Mouse (Mus musculus) hindbrain, embryonic 12.5 days (tissue): ENCODE results near the gene Ptprt. TPM values are rescaled to one million over a fixed set of nuclear protein-coding genes. Genes with fewer than 3 reads are reported as not detected.

Source experiments
- ATAC-seq: fragments of 200-750 bp; cut with Nextera tagmentation; 2 replicates; pipeline ENCODE4 v1.8.0; 2017; ENCODE audit warnings: moderate TSS enrichment; ENCODE audit not compliant: low FRiP score
- H3K27ac ChIP-seq: fragments of 300-500 bp; sonication (generic); 2 replicates; pipeline ENCODE4 v1.5.1; 2016; ENCODE audit warnings: mild to moderate bottlenecking
- H3K27me3 ChIP-seq: fragments of 300-500 bp; sonication (generic); 2 replicates; pipeline ENCODE4 v1.6.1; 2016; ENCODE audit warnings: mild to moderate bottlenecking
- H3K36me3 ChIP-seq: fragments of 300-500 bp; sonication (generic); 2 replicates; pipeline ENCODE4 v1.6.1; 2016; ENCODE audit warnings: mild to moderate bottlenecking
- H3K4me1 ChIP-seq: fragments of 300-500 bp; sonication (generic); 2 replicates; pipeline ENCODE4 v1.6.1; 2016
- H3K4me2 ChIP-seq: fragments of 300-500 bp; sonication (generic); replicated peaks from 2 replicates; pipeline ENCODE4 v1.6.1; 2016; ENCODE audit warnings: mild to moderate bottlenecking
- H3K4me3 ChIP-seq: fragments of 300-500 bp; sonication (generic); 2 replicates; pipeline ENCODE4 v1.5.1; 2016; ENCODE audit warnings: mild to moderate bottlenecking
- H3K9ac ChIP-seq: fragments of 300-500 bp; sonication (generic); 2 replicates; pipeline ENCODE4 v1.6.1; 2016; ENCODE audit warnings: mild to moderate bottlenecking, moderate library complexity
- H3K9me3 ChIP-seq: fragments of 300-500 bp; sonication (generic); replicated peaks from 2 replicates; pipeline ENCODE4 v1.6.1; 2016; ENCODE audit warnings: mild to moderate bottlenecking
- WGBS: fragments of 180-500 bp; shearing (Covaris S2); methylation state at CpG from one replicate; pipeline ENCODE4 v1.1.7; 2016; 5-methylcytosine and 5-hydroxymethylcytosine counted together
- polyA plus RNA-seq: library from polyadenylated mRNA; unstranded; fragments of >200 nt; fragmentation: Nextera tagmentation; extraction: Ambion mirVana; gene quantifications from 2 replicates; pipeline ENCODE4 v1.2.1, GENCODE M21; 2016

Ptprt gene
- polyA plus RNA-seq, 1 experiment from 2014 or later = 4.5 TPM

DNA sequence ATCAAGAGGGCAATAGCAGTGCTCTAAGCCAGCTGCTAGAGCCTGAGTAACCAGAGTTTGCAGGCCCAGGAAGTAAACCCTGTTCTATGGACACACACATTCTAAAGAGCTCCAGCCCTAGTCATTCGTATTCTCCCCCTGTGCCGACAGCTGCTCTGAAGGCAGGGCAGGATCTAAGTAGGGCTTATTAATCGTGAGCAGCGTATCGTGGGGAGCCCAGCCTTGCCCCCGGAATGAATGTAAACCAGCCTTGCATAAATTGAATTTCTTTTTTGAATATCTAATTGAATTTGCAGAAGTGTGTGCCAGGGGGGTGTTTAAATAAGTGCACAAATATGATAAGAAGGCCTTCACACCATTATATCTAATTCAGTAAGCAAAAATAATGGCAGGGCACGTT lies 283.6 kb downstream of the Ptprt start:
- no peaks in the 10 kb centered on the region for H3K36me3 ChIP-seq
- H3K4me2 ChIP-seq = no peak overlapping the region
- no peaks in the 10 kb centered on the region for H3K4me1 ChIP-seq
- no peaks in the 10 kb centered on the region for H3K9me3 ChIP-seq
- WGBS = 66% methylated on average over 7 of the region's 7 CpGs
- no peak overlapping the region for H3K4me3 ChIP-seq
- no peak overlapping the region for H3K9ac ChIP-seq
- H3K27me3 ChIP-seq = no peaks in the 10 kb centered on the region
- ATAC-seq = no peak
- no peak overlapping the region for H3K27ac ChIP-seq

- no peak for ATAC-seq
- Histone ChIP-seq H3K9ac (no peak overlapping the region), H3K27ac (no peak overlapping the region), H3K4me3 (no peak overlapping the region), H3K4me2 (no peak overlapping the region), H3K4me1 (no peaks in the 10 kb centered on the region), H3K27me3 (no peaks in the 10 kb centered on the region), H3K36me3 (no peaks in the 10 kb centered on the region), H3K9me3 (no peaks in the 10 kb centered on the region)
- WGBS = 71% methylated on average over 1 of the region's 1 CpGs
These were observed 311.9 kb downstream of the Ptprt start for GRCm38 (mm10) chr2:162349047-162349446.

GRCm38 (mm10) chr2:162341846-162342245 lies 319.1 kb downstream of the Ptprt start:
- no peak overlapping the region for H3K4me2 ChIP-seq
- 74% methylated on average over 2 of the region's 2 CpGs for WGBS
- no peaks in the 10 kb centered on the region for H3K4me1 ChIP-seq
- H3K36me3 ChIP-seq = no peaks in the 10 kb centered on the region
- no peaks in the 10 kb centered on the region for H3K9me3 ChIP-seq
- no peak for ATAC-seq
- H3K27me3 ChIP-seq = no peaks in the 10 kb centered on the region
- no peak overlapping the region for H3K27ac ChIP-seq
- no peak overlapping the region for H3K4me3 ChIP-seq
- no peak overlapping the region for H3K9ac ChIP-seq

DNA sequence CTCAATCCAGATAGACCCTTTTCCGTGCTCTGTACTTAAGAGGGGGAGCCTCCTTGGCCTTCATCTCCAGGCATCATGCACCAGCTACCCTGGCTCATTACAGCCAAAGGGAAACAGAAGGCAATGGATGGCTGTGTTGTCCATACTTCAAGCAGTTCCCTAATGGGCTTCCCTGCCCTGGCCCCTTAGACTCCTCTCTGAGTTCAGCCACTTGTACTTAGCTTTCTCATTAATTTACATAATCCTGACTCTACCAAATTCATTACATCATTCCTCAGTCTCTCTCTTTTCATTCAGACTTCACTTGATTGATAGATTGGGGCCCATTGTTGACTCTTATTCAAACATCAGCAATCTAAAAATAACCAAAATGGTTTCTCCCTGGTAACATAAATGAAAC lies 320.7 kb downstream of the Ptprt start:
- Histone ChIP-seq H3K4me2 (no peak overlapping the region), H3K27me3 (no peaks in the 10 kb centered on the region), H3K4me3 (no peak overlapping the region), H3K9me3 (no peaks in the 10 kb centered on the region), H3K36me3 (no peaks in the 10 kb centered on the region), H3K4me1 (no peaks in the 10 kb centered on the region), H3K27ac (no peak overlapping the region), H3K9ac (no peak overlapping the region)
- no peak for ATAC-seq
- 74% methylated on average over 1 of the region's 1 CpGs for WGBS

DNA sequence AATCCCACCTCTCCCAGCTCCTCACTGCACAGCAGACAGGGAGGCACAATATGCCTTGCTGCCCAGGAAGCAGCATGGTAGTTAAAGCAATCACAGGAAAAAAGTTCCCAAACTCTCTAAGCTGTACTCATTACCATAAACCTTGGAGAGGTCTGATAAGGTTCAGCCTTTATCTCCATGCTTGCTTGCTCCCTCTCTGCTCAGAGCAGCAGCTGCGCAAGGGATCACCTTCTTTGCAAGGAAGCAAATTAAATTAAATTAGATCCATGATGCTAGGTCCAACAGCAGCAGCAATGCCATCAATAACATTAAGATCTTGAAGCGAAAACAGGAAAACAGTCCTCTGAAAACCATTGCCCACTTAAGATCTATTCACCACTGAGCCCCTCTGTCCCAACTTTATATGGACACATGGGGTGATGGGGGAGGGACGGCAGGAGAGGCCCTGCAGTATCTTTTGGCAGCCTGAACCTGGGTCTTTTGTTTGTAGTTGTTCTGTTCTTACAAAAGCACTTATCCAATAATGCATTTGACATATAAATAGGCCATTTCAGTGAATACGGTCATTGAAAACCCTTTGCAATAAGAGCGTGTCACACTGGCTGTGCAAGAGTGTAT lies 328.8 kb downstream of the Ptprt start:
- H3K36me3 ChIP-seq = no peaks in the 10 kb centered on the region
- ATAC-seq = no peak
- H3K27ac ChIP-seq = no peak overlapping the region
- H3K4me3 ChIP-seq = no peak overlapping the region
- no peaks in the 10 kb centered on the region for H3K9me3 ChIP-seq
- no peak overlapping the region for H3K4me2 ChIP-seq
- WGBS = 40% methylated on average over 5 of the region's 5 CpGs
- no peak overlapping the region for H3K9ac ChIP-seq
- no peaks in the 10 kb centered on the region for H3K27me3 ChIP-seq
- 0 out of 2 replicates have a peak, but pooled peaks cover 6% of the 10 kb centered on the region for H3K4me1 ChIP-seq

DNA sequence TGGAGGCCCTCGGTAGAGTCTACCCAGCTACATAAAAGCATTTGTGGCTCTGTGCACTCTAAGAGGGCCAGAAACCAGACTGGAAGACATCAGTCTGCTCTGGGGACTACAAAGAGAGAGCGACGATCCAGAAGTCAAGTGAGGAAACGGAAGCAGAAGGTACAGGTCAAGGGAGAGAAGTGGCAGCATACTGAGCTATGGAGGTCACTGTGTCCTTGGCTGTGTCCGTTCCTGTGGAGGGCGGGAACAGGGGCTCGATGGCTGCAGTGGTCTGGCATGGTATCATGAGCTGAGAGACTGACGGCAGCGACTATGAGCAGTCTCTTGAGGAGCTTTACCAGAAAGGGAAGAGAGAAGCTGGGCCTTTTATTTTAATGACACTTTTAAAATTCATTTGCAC lies 331.5 kb downstream of the Ptprt start:
- ATAC-seq = no peak
- 91% methylated on average over 9 of the region's 9 CpGs for WGBS

DNA sequence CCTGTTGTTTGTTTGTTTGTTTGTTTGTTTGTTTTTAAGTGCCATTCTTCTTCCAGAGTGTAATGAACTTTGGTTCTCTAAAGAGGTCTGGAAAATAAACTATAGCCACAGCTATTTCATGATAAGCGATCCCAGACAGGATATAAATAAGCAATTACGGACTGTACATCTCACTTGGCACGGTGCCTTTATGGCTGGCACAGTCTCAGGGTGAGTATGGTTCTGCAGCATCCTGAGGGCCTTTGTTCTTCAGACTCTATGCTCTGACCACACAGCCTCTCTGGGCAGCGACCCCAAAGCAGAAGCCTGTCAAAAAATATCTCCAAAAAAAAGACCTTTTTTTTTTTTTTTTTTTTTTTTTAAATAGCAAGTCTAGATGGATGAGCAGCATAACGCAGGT lies 338.5 kb downstream of the Ptprt start:
- Histone ChIP-seq H3K9ac (no peak overlapping the region), H3K27me3 (0 out of 2 replicates have a peak, but pooled peaks cover under 1% of the 10 kb centered on the region), H3K4me2 (no peak overlapping the region), H3K9me3 (0 out of 2 replicates have a peak, but pooled peaks cover 4% of the 10 kb centered on the region), H3K4me3 (no peak overlapping the region), H3K36me3 (no peaks in the 10 kb centered on the region), H3K27ac (no peak overlapping the region), H3K4me1 (peaks cover 3% of the 10 kb centered on the region; the same call in 1 of the 2 replicates)
- no peak for ATAC-seq
- WGBS = 88% methylated on average over 5 of the region's 5 CpGs

More for the DNA sequence above, 331.5 kb downstream of the Ptprt start:
- Histone ChIP-seq H3K9me3 (no peaks in the 10 kb centered on the region), H3K4me2 (no peak overlapping the region), H3K27ac (no peak overlapping the region), H3K4me1 (peaks cover 9% of the 10 kb centered on the region; the same call in 1 of the 2 replicates), H3K9ac (no peak overlapping the region), H3K4me3 (no peak overlapping the region), H3K36me3 (no peaks in the 10 kb centered on the region), H3K27me3 (no peaks in the 10 kb centered on the region)

DNA sequence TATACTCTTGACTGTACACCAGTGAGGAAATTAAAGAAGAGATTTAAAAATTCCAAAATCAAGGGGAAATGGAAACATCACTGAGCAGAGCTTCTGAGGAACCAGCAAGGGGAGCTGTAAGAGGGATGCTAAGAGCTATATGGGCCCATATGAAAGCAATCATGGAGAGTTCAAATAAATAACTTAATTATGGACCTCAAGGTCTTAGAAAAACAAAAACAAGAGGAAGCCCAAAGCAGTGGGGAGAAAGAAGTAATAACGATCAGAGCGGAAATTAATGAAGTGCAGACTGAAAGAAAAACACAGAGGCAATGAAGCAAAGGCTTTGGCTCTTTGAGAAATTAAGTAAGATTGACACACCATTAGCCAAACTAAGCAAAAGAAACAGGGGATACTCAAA lies 353.0 kb downstream of the Ptprt start:
- WGBS = 64% methylated on average over 2 of the region's 2 CpGs
- H3K27ac ChIP-seq = no peak overlapping the region

DNA sequence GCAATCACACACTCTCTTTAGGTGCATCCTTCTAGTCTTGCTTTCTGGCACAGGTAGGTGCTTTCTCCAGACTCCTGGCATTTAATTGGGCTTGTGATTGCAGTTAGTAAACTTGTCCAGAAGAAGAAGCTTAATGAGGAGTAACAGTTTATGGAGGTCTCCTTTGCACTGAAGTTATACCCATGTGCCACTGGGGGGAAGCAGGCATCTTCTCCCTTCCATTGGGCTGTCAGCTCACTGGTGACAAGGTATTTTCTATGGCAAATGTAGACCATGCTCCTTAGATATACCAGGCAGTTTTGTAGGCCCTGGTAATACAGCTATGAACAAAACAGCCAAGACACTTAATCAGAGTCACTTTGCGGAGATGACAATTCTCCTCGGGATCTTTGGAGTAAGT lies 366.9 kb downstream of the Ptprt start:
- Histone ChIP-seq H3K27me3 (no peaks in the 10 kb centered on the region), H3K9ac (no peak overlapping the region), H3K27ac (no peak overlapping the region), H3K36me3 (no peaks in the 10 kb centered on the region), H3K4me2 (no peak overlapping the region), H3K9me3 (peaks cover 4% of the 10 kb centered on the region; the same call in 1 of the 2 replicates), H3K4me3 (no peak overlapping the region), H3K4me1 (no peaks in the 10 kb centered on the region)
- no peak for ATAC-seq
- WGBS = 86% methylated on average over 2 of the region's 2 CpGs

More for the DNA sequence above, 353.0 kb downstream of the Ptprt start:
- H3K4me1 ChIP-seq = no peaks in the 10 kb centered on the region
- no peaks in the 10 kb centered on the region for H3K36me3 ChIP-seq
- no peaks in the 10 kb centered on the region for H3K9me3 ChIP-seq
- H3K4me2 ChIP-seq = no peak overlapping the region
- H3K9ac ChIP-seq = no peak overlapping the region
- no peaks in the 10 kb centered on the region for H3K27me3 ChIP-seq
- no peak overlapping the region for H3K4me3 ChIP-seq
- no peak for ATAC-seq

DNA sequence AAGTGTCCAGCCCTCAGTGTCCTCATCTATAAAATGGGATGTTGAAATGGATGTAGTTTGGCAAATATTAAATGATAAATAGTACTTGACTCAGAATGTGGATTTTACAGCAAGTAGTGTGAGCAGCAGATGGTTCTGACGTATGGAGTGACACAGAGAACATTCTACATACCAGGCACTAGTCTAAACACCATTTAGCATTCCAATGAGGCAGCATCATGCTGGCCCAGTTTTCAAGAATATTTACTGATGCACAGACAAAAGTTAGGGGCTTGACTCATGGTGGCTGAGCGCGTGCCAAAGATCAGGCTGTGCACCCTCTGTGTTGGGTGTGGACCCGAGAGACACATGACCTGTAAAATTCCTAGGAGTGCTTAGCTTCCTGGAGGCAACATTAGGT lies 378.3 kb downstream of the Ptprt start:
- Histone ChIP-seq H3K4me2 (no peak overlapping the region), H3K27ac (no peak overlapping the region), H3K9me3 (no peaks in the 10 kb centered on the region), H3K36me3 (no peaks in the 10 kb centered on the region), H3K4me3 (no peak overlapping the region), H3K9ac (no peak overlapping the region), H3K27me3 (no peaks in the 10 kb centered on the region), H3K4me1 (peaks cover 4% of the 10 kb centered on the region; the same call in 1 of the 2 replicates)
- WGBS = 81% methylated on average over 4 of the region's 4 CpGs
- no peak for ATAC-seq

- Histone ChIP-seq H3K27me3 (no peaks in the 10 kb centered on the region), H3K4me1 (peaks cover 4% of the 10 kb centered on the region; the same call in 1 of the 2 replicates), H3K27ac (no peak overlapping the region), H3K9ac (no peak overlapping the region), H3K4me2 (no peak overlapping the region), H3K4me3 (no peak overlapping the region), H3K36me3 (no peaks in the 10 kb centered on the region), H3K9me3 (no peaks in the 10 kb centered on the region)
- WGBS = 48% methylated on average over 10 of the region's 10 CpGs
- peak; percentile 84 for ATAC-seq
These were observed 378.8 kb downstream of the Ptprt start for GRCm38 (mm10) chr2:162282121-162282520.

DNA sequence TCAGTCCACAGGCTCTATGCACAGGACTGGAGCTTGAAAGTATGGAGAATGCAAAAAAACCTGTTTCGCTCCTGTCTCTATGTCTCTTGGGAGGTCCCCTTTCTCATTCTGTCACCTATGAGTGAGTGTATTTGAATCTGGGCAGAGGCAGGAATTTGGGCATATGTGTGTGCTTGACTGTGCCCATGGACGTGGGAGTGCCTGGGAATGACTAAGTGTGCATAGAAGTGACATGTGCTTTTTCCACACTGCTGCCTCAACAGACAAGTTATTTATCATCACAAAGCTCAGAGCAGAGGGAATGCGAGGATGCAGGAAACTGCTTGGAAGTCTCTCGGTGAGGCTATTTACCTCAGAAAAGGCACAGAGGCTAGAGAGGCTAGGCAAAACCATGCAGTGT lies 387.1 kb downstream of the Ptprt start:
- ATAC-seq = no peak
- 70% methylated on average over 4 of the region's 4 CpGs for WGBS

GRCm38 (mm10) chr2:162251272-162251671 lies 409.7 kb downstream of the Ptprt start:
- H3K9ac ChIP-seq = no peak overlapping the region
- WGBS = 91% methylated on average over 2 of the region's 2 CpGs
- H3K4me2 ChIP-seq = no peak overlapping the region
- no peaks in the 10 kb centered on the region for H3K9me3 ChIP-seq
- no peak for ATAC-seq
- H3K36me3 ChIP-seq = no peaks in the 10 kb centered on the region
- no peaks in the 10 kb centered on the region for H3K27me3 ChIP-seq
- H3K4me3 ChIP-seq = no peak overlapping the region
- H3K27ac ChIP-seq = no peak overlapping the region
- no peaks in the 10 kb centered on the region for H3K4me1 ChIP-seq

More for the DNA sequence above, 387.1 kb downstream of the Ptprt start:
- no peaks in the 10 kb centered on the region for H3K4me1 ChIP-seq
- no peak overlapping the region for H3K27ac ChIP-seq
- H3K9me3 ChIP-seq = no peaks in the 10 kb centered on the region
- H3K9ac ChIP-seq = no peak overlapping the region
- H3K4me3 ChIP-seq = no peak overlapping the region
- no peak overlapping the region for H3K4me2 ChIP-seq
- H3K27me3 ChIP-seq = no peaks in the 10 kb centered on the region
- no peaks in the 10 kb centered on the region for H3K36me3 ChIP-seq
